Mouse (Mus musculus) heart, adult 11 months (tissue): ENCODE data around the gene Ip6k3.

ENCODE experiments used
- DNase-seq: peaks from one replicate; pipeline ENCODE4 v3.0.0; 2022

The Ip6k3 gene

GRCm38 (mm10) chr17:27167545-27167944 is at the start of gene Ip6k3:
Ip6k3 (minus strand) TSS chr17:27167795.
- peak; percentile 95 for DNase-seq

GRCm38 (mm10) chr17:27212768-27213525 is 45.4 kb upstream of the Ip6k3 start:
- peak; percentile 95 for DNase-seq

GRCm38 (mm10) chr17:27212006-27212405 is 44.4 kb upstream of the Ip6k3 start:
- no peak for DNase-seq

GRCm38 (mm10) chr17:27207113-27207707 is 39.6 kb upstream of the Ip6k3 start:
- DNase-seq: no peak

GRCm38 (mm10) chr17:27204075-27204909 is 36.7 kb upstream of the Ip6k3 start, which contains the start of gene Lemd2:
Lemd2 (minus strand) TSS chr17:27204469.
- peak; percentile 100 for DNase-seq

GRCm38 (mm10) chr17:27203358-27204074 is 35.9 kb upstream of the Ip6k3 start:
- peak; percentile 94 for DNase-seq

GRCm38 (mm10) chr17:27202919-27203357 is 35.3 kb upstream of the Ip6k3 start:
- no peak for DNase-seq

- DNase-seq: no peak
Measured at GRCm38 (mm10) chr17:27201981-27202380, 34.4 kb upstream of the Ip6k3 start.

- no peak for DNase-seq
Measured at GRCm38 (mm10) chr17:27200801-27201200, 33.2 kb upstream of the Ip6k3 start.

GRCm38 (mm10) chr17:27199864-27200263 is 32.3 kb upstream of the Ip6k3 start:
- DNase-seq: no peak

- no peak for DNase-seq
Measured at GRCm38 (mm10) chr17:27199205-27199604, 31.6 kb upstream of the Ip6k3 start.

- no peak for DNase-seq
Measured at GRCm38 (mm10) chr17:27196206-27196605, 28.6 kb upstream of the Ip6k3 start.

GRCm38 (mm10) chr17:27194258-27195185 is 26.9 kb upstream of the Ip6k3 start:
- peak; percentile 89 for DNase-seq

- DNase-seq: no peak
Measured at GRCm38 (mm10) chr17:27191804-27192203, 24.2 kb upstream of the Ip6k3 start.

- peak; percentile 91 for DNase-seq
Measured at GRCm38 (mm10) chr17:27191189-27191588, 23.6 kb upstream of the Ip6k3 start.

- peak; percentile 90 for DNase-seq
Measured at GRCm38 (mm10) chr17:27189640-27190216, 22.1 kb upstream of the Ip6k3 start.

GRCm38 (mm10) chr17:27188883-27189282 is 21.3 kb upstream of the Ip6k3 start:
- no peak for DNase-seq

- DNase-seq: no peak
Measured at GRCm38 (mm10) chr17:27187059-27187458, 19.5 kb upstream of the Ip6k3 start.

- no peak for DNase-seq
Measured at GRCm38 (mm10) chr17:27186068-27186467, 18.5 kb upstream of the Ip6k3 start.

- DNase-seq: no peak
Measured at GRCm38 (mm10) chr17:27183667-27184292, 16.2 kb upstream of the Ip6k3 start.

- no peak for DNase-seq
Measured at GRCm38 (mm10) chr17:27182401-27182800, 14.8 kb upstream of the Ip6k3 start.
